Mouse (Mus musculus): ENCODE data around the gene Atg2a.

DNA sequence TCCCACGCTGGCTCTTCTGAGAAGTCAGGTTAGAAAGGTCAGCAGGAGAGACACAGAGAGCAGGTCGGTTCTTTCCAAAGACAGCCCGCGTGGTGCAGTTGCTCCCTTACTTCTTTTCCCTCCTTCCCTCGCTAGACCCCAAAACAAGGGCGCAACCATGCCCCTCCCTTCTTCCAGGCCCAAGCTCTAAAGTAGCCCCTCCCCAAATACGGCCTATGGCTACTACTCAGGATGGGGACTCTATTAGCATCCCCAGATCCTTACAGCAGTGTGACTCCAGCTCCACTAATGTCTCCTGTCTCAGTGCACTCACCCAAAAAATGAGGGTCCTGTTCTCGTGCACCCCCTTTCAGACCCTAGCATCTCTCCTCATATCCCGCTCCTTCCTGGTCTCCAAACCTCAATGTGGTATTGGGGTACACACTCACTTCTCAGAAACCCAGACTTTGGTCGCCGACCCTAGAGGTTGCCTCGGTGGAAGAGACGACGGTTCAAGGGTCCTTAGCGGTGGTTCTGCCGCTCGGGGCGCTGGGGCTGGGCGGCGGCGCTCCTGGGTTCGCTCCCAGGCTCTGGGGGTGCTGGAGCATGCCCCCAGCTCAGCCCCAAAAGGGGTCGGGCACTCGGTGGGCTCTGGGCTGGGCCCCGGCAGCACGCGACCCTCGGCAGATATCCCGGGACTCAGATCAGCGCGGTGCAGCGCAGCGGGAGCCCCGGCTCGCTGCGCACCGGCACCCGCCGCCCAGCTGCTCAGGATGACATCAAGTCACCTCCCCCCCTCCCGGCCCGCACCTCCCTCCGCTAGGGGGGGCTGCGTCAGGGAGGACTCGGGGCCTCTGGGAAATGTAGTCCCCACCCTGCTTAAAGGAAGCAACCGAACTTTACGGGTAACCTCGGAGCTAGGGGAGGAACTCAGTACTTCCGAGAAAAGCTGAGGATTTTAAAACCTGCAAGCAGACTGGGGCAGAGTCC is 6.1 kb upstream of the Atg2a start, which contains the start of gene Ppp2r5b:
- TF ChIP-seq CTCF (IDR thresholded peaks at IDR 0.05; ENCODE audit: low read depth) (peak; percentile 53), EP300 (IDR thresholded peaks at IDR 0.05; ENCODE audit: low read depth) (no peak; the same call in 1 of the 2 replicates)

All from heart, postnatal 0 days (tissue).